ENCODE assay signal across 8 mouse cellular contexts in the genomic region with DNA sequence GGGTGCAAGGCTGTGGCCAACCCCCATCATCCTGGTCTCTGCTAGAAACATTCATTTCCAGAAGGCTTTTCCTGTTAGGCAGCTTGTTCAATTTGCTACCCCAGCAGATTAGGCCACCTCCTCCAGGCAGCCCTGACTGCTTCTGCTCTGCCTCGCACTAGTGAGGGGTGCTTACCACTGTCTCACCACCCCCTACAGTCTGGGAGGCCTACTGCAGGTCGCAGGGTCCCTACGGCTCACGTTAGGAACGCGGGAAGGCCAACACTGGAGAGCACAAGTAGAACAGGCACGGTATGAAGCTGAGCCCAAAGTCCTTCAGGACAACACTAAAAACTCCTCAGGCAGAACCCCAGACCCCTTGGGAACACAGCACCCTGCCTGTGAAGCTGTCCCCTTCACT. TPM values are rescaled to one million over a fixed set of nuclear protein-coding genes. Genes with fewer than 3 reads are reported as not detected.
A peak's percentile ranks its signal among the peaks of the same experiment; 100 is the strongest.
DNase-seq lines count a peak whose midpoint lies in the region; ATAC-seq and TF ChIP-seq lines count a peak whose summit lies in the region.

No protein-coding gene starts in this region.

- peaks cover 10% of the 10 kb centered on the region for H3K36me3 ChIP-seq in heart, adult 2 months (ENCODE audit: control insufficient read depth, insufficient read depth, low read length)
- peaks cover 50% of the 10 kb centered on the region for H3K36me3 ChIP-seq in hindbrain, embryonic 10.5 days
- peaks cover 46% of the 10 kb centered on the region for H3K36me3 ChIP-seq in midbrain, embryonic 12.5 days

- H3K9ac ChIP-seq in heart, adult 2 months (ENCODE audit: low read depth, low read length): peak overlapping the region; percentile 13; the same call in 1 of the 2 replicates
- H3K9ac ChIP-seq in midbrain, embryonic 12.5 days (replicated peaks): peak overlapping the region; percentile 100; the same call in 1 of the 2 replicates

- peaks cover 52% of the 10 kb centered on the region for H3K4me1 ChIP-seq in heart, adult 2 months (ENCODE audit: control insufficient read depth, insufficient read depth, low read length)
- H3K4me1 ChIP-seq in hindbrain, embryonic 10.5 days (replicated peaks): peaks cover 69% of the 10 kb centered on the region
- H3K4me1 ChIP-seq in midbrain, embryonic 12.5 days: peaks cover 58% of the 10 kb centered on the region

- no peaks in the 10 kb centered on the region for H3K9me3 ChIP-seq in hindbrain, embryonic 10.5 days
- H3K9me3 ChIP-seq in midbrain, embryonic 12.5 days: no peaks in the 10 kb centered on the region

- intact Hi-C loops in heart, adult 2 months (cut with DNase I): no loop called here

- H3K4me3 ChIP-seq in heart, adult 2 months: no peak overlapping the region
- peak overlapping the region; percentile 99 for H3K4me3 ChIP-seq in hindbrain, embryonic 10.5 days
- H3K4me3 ChIP-seq in midbrain, embryonic 12.5 days: peak overlapping the region; percentile 98; the same call in 1 of the 2 replicates

- peak in 1 of 2 experiments; percentile 29 for DNase-seq in heart, adult 2 months
- DNase-seq in heart, adult 9 months (ENCODE audit: low spot score in 2 of 2): no peak
- peak; percentile 72 for DNase-seq in ES-CJ7 (ENCODE audit: low read depth, low spot score)
- no peak for DNase-seq in hindbrain, embryonic 10.5 days (ENCODE audit: low spot score)
- no peak for DNase-seq in gastrocnemius, postnatal 25 days
- DNase-seq in thymus, postnatal 4 days: no peak
- no peak for DNase-seq in layer of hippocampus, postnatal 36 days

- peak; percentile 39 for TF ChIP-seq CTCF in heart, adult 2 months (IDR thresholded peaks at IDR 0.05)

- H3K4me2 ChIP-seq in midbrain, embryonic 12.5 days (replicated peaks): peak overlapping the region; percentile 88

- H3K27me3 ChIP-seq in heart, adult 2 months (ENCODE audit: control insufficient read depth, insufficient read depth, low read length): no peaks in the 10 kb centered on the region
- H3K27me3 ChIP-seq in hindbrain, embryonic 10.5 days (ENCODE audit: insufficient read depth, poor library complexity, severe bottlenecking): peaks cover 8% of the 10 kb centered on the region; the same call in 1 of the 2 replicates
- peaks cover 10% of the 10 kb centered on the region for H3K27me3 ChIP-seq in midbrain, embryonic 12.5 days

- H3K79me2 ChIP-seq in heart, adult 2 months (replicated peaks; ENCODE audit: control insufficient read depth, insufficient read depth, low read length): peaks cover 12% of the 10 kb centered on the region

- peak overlapping the region; percentile 96; the same call in 1 of the 2 replicates for H3K27ac ChIP-seq in heart, adult 2 months
- H3K27ac ChIP-seq in hindbrain, embryonic 10.5 days: peak overlapping the region; percentile 100
- peak overlapping the region; percentile 96; the same call in 1 of the 2 replicates for H3K27ac ChIP-seq in midbrain, embryonic 12.5 days (replicated peaks)

- TF ChIP-seq POLR2A in heart, adult 2 months (IDR thresholded peaks at IDR 0.05; ENCODE audit: insufficient read depth, low read depth, low read length): no peak

- ATAC-seq in midbrain, embryonic 12.5 days (ENCODE audit: low FRiP score, low read depth): no peak

- WGBS in heart, adult 2 months: 48% methylated on average over 7 of the region's 7 CpGs
- 84% methylated on average over 7 of the region's 7 CpGs for WGBS in hindbrain, embryonic 10.5 days
- WGBS in midbrain, embryonic 12.5 days: 76% methylated on average over 7 of the region's 7 CpGs

- TF ChIP-seq EP300 in heart, adult 2 months (IDR thresholded peaks at IDR 0.05; ENCODE audit: insufficient read depth, low read depth, low read length): no peak

RNA-seq across cellular contexts. Expression of a gene that starts 2.8 kb away (rescaled TPM):
- total RNA-seq in heart, adult 2 months (2021): 100 to 1,000 TPM; 189 to 207 TPM
- polyA plus RNA-seq in heart, adult 2 months (2012; rRNA removed): 148 and 149 TPM in 2 replicates
- 50.9 and 56.8 TPM in 2 replicates for polyA plus RNA-seq in hindbrain, embryonic 10.5 days (2016; fragmentation: Nextera tagmentation; extraction: Ambion mirVana)
- polyA plus RNA-seq in midbrain, embryonic 12.5 days (2016; fragmentation: Nextera tagmentation; extraction: Ambion mirVana): 74.7 and 80.0 TPM in 2 replicates
- total RNA-seq in gastrocnemius, postnatal 25 days (2021): 10 to 100 TPM; 63.5 to 69.7 TPM
- 100 to 1,000 TPM; 145 to 156 TPM for total RNA-seq in layer of hippocampus, postnatal 36 days (2021)

RNA-seq across cellular contexts. Expression of a gene that starts 6.7 kb away (rescaled TPM):
- 1 to 10 TPM; 4.4 to 5.9 TPM for total RNA-seq in heart, adult 2 months (2021)
- polyA plus RNA-seq in heart, adult 2 months (2012; rRNA removed): 9.5 and 13.6 TPM in 2 replicates
- 7.1 and 10.9 TPM in 2 replicates for polyA plus RNA-seq in hindbrain, embryonic 10.5 days (2016; fragmentation: Nextera tagmentation; extraction: Ambion mirVana)
- polyA plus RNA-seq in midbrain, embryonic 12.5 days (2016; fragmentation: Nextera tagmentation; extraction: Ambion mirVana): 5.2 and 7.3 TPM in 2 replicates
- 1 to 10 TPM; 1.2 to 1.9 TPM for total RNA-seq in gastrocnemius, postnatal 25 days (2021)
- under 1 TPM; 0.37 to 0.38 TPM for total RNA-seq in layer of hippocampus, postnatal 36 days (2021)

RNA-seq across cellular contexts. Expression of a gene that starts 27.4 kb away (rescaled TPM):
- 10 to 100 TPM; 32.0 to 38.7 TPM for total RNA-seq in heart, adult 2 months (2021)
- 38.4 and 39.4 TPM in 2 replicates for polyA plus RNA-seq in heart, adult 2 months (2012; rRNA removed)
- 281 and 334 TPM in 2 replicates for polyA plus RNA-seq in hindbrain, embryonic 10.5 days (2016; fragmentation: Nextera tagmentation; extraction: Ambion mirVana)
- 133 and 150 TPM in 2 replicates for polyA plus RNA-seq in midbrain, embryonic 12.5 days (2016; fragmentation: Nextera tagmentation; extraction: Ambion mirVana)
- 10 to 100 TPM; 13.4 to 16.1 TPM for total RNA-seq in gastrocnemius, postnatal 25 days (2021)
- 10 to 100 TPM; 20.2 to 24.0 TPM for total RNA-seq in layer of hippocampus, postnatal 36 days (2021)

RNA-seq across cellular contexts. Expression of a gene that starts 48.4 kb away (rescaled TPM):
- total RNA-seq in heart, adult 2 months (2021): 10 to 100 TPM; 10.8 to 11.5 TPM
- polyA plus RNA-seq in heart, adult 2 months (2012; rRNA removed): 9.6 and 10.7 TPM in 2 replicates
- 6.7 and 8.7 TPM in 2 replicates for polyA plus RNA-seq in hindbrain, embryonic 10.5 days (2016; fragmentation: Nextera tagmentation; extraction: Ambion mirVana)
- 15.0 and 16.8 TPM in 2 replicates for polyA plus RNA-seq in midbrain, embryonic 12.5 days (2016; fragmentation: Nextera tagmentation; extraction: Ambion mirVana)
- 1 to 10 TPM; 8.8 to 9.1 TPM for total RNA-seq in gastrocnemius, postnatal 25 days (2021)
- 100 to 1,000 TPM; 171 to 189 TPM for total RNA-seq in layer of hippocampus, postnatal 36 days (2021)

RNA-seq across cellular contexts. Expression of a gene that starts 52.0 kb away (rescaled TPM):
- 100 to 1,000 TPM; 150 to 173 TPM for total RNA-seq in heart, adult 2 months (2021)
- polyA plus RNA-seq in heart, adult 2 months (2012; rRNA removed): 85.2 and 98.2 TPM in 2 replicates
- polyA plus RNA-seq in hindbrain, embryonic 10.5 days (2016; fragmentation: Nextera tagmentation; extraction: Ambion mirVana): 3.7 and 5.5 TPM in 2 replicates
- 1.5 and 1.9 TPM in 2 replicates for polyA plus RNA-seq in midbrain, embryonic 12.5 days (2016; fragmentation: Nextera tagmentation; extraction: Ambion mirVana)
- total RNA-seq in gastrocnemius, postnatal 25 days (2021): 100 to 1,000 TPM; 887 to 928 TPM
- 10 to 100 TPM; 11.9 to 12.6 TPM for total RNA-seq in layer of hippocampus, postnatal 36 days (2021)
